8 mouse cellular contexts compared by ENCODE assay signal in the genomic region with DNA sequence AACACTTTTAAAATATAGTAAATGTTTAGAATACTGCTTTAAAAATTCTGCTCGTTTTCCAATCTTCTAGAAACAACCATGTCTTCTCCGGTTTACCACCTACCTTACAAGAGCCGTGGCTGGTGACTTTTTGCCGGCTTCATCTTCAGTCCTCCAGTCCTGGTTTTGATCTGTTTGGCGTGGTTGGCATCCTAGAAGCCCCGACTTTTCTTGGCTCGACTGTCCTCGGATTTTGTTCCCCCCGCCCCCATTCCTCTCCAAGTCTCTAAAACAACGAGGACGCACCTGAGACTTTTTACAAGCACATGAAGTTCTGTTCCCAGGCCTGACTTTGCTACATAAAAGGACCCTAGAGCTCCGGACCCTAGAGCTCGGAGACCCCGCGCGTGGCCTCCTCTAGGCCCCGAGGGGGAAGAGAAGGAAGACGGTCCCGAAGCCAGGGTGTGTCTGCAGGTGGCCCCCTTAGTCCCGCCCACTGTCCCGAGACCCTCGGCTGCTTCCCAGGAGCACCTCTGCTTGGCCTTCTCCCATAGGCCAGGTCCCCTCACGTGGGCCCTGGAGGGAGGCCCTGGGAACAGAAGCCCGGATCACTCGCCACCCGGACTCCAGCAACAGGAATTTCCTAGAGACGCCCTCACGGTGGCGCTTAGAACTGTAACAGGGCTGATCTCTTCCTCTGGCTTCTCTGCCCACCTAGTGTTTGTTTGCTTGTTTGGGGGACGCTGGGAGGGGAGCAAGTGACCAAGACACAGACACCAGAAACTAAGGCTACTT.
DNase-seq lines count a peak whose midpoint lies in the region; ATAC-seq and TF ChIP-seq lines count a peak whose summit lies in the region.

No protein-coding gene starts in this region.

- H3K79me2 ChIP-seq in CH12.LX (replicated peaks; ENCODE audit: control insufficient read depth, extremely low read depth, insufficient read depth, poor library complexity, severe bottlenecking) (peaks cover 15% of the 10 kb centered on the region; the same call in 1 of the 2 replicates), myocyte (ENCODE audit: control insufficient read depth, insufficient read depth) (peaks cover 3% of the 10 kb centered on the region)

- TF ChIP-seq CTCF in CH12.LX (conservative IDR thresholded peaks at IDR 0.05 in 1 of 2, IDR thresholded peaks at IDR 0.05 in 1 of 2; ENCODE audit: low read depth in 2 of 2, low read length in 2 of 2) = peak in 1 of 2 experiments; percentile 29; a peak in 1 of 4 replicates
- peak; percentile 60 for TF ChIP-seq CTCF in kidney, postnatal 0 days (IDR thresholded peaks at IDR 0.05; ENCODE audit: low read depth)

- no peak overlapping the region for H3ac ChIP-seq in myocyte (ENCODE audit: control insufficient read depth, insufficient read length)

- H3K4me1 ChIP-seq in CH12.LX (ENCODE audit: control insufficient read depth in 1 of 2, insufficient read depth in 2 of 2) = peaks cover 5 to 26% of the 10 kb centered on the region in 2 experiments; a peak in 3 of 4 replicates
- H3K4me1 ChIP-seq in brown adipose tissue, adult 24 weeks (ENCODE audit: control insufficient read depth, insufficient read depth, insufficient read length, low read length) = no peaks in the 10 kb centered on the region; the same call in 1 of the 2 replicates
- peaks cover 17% of the 10 kb centered on the region; the same call in 1 of the 2 replicates for H3K4me1 ChIP-seq in forebrain, embryonic 10.5 days
- H3K4me1 ChIP-seq in heart, embryonic 13.5 days = peaks cover 4% of the 10 kb centered on the region
- no peaks in the 10 kb centered on the region for H3K4me1 ChIP-seq in kidney, postnatal 0 days (replicated peaks; ENCODE audit: insufficient read depth, low read length)
- no peaks in the 10 kb centered on the region for H3K4me1 ChIP-seq in liver, embryonic 11.5 days (replicated peaks; ENCODE audit: control insufficient read depth, insufficient read depth, low read length)

- peak; percentile 76 for DNase-seq in CH12.LX (ENCODE audit: extremely low read depth)
- DNase-seq in forebrain, embryonic 10.5 days (ENCODE audit: extremely low spot score, low spot score) = peak; percentile 78
- DNase-seq in kidney, postnatal 0 days (ENCODE audit: low spot score) = peak; percentile 90
- peak; percentile 61 for DNase-seq in liver, embryonic 11.5 days (ENCODE audit: low spot score)
- peak; percentile 79 for DNase-seq in telencephalon, adult 2 months (ENCODE audit: low read depth, low spot score)

- dilution Hi-C loops in CH12.LX (cut with MboI; ENCODE audit: extremely low pct_ligation_motif_present, extremely low pct_unique_long_range_greater_than_20kb, low sequenced_read_pairs) = no loop called here

- TF ChIP-seq POLR2A in CH12.LX (IDR thresholded peaks at IDR 0.05; ENCODE audit: low read depth, low read length) (peak; percentile 69), myocyte (IDR thresholded peaks at IDR 0.05; ENCODE audit: insufficient read length, low read depth) (no peak)

- H3K36me3 ChIP-seq in CH12.LX (replicated peaks in 1 of 2; ENCODE audit: control insufficient read depth in 1 of 2, insufficient read depth in 1 of 2, low read length in 1 of 2) = peaks cover 8 to 10% of the 10 kb centered on the region in 2 experiments
- H3K36me3 ChIP-seq in forebrain, embryonic 10.5 days (replicated peaks) = peaks cover 3% of the 10 kb centered on the region
- 0 out of 2 replicates have a peak, but pooled peaks cover 3% of the 10 kb centered on the region for H3K36me3 ChIP-seq in heart, embryonic 13.5 days
- no peaks in the 10 kb centered on the region for H3K36me3 ChIP-seq in kidney, postnatal 0 days (ENCODE audit: insufficient read depth, low read length)
- H3K36me3 ChIP-seq in liver, embryonic 11.5 days (ENCODE audit: control insufficient read depth, insufficient read depth, low read length) = no peaks in the 10 kb centered on the region
- no peaks in the 10 kb centered on the region for H3K36me3 ChIP-seq in myocyte (ENCODE audit: control insufficient read depth, insufficient read depth)

- no peak; the same call in none of the 2 replicates for TF ChIP-seq RAD21 in CH12.LX (IDR thresholded peaks at IDR 0.05; ENCODE audit: low read depth, low read length)

- in situ Hi-C loops in CH12.LX (cut with MboI; ENCODE audit: low pct_ligation_motif_present, low pct_unique_long_range_greater_than_20kb, low sequenced_read_pairs) = loop anchor here (25.0 kb wide), 1 partner anchor 377 kb away; a partner anchor contains a TSS

- H3K27me3 ChIP-seq in CH12.LX (replicated peaks) = no peaks in the 10 kb centered on the region
- H3K27me3 ChIP-seq in forebrain, embryonic 10.5 days (ENCODE audit: poor library complexity, severe bottlenecking) = no peaks in the 10 kb centered on the region; the same call in 1 of the 2 replicates
- no peaks in the 10 kb centered on the region for H3K27me3 ChIP-seq in heart, embryonic 13.5 days (replicated peaks)
- no peaks in the 10 kb centered on the region for H3K27me3 ChIP-seq in kidney, postnatal 0 days (ENCODE audit: insufficient read depth, low read length)
- no peaks in the 10 kb centered on the region; the same call in 1 of the 2 replicates for H3K27me3 ChIP-seq in liver, embryonic 11.5 days (replicated peaks; ENCODE audit: control insufficient read depth, insufficient read depth, low read length)
- H3K27me3 ChIP-seq in myocyte (ENCODE audit: control insufficient read depth, insufficient read depth, insufficient read length) = no peaks in the 10 kb centered on the region

- H3K9me3 ChIP-seq in CH12.LX (replicated peaks; ENCODE audit: low read length) = no peaks in the 10 kb centered on the region
- H3K9me3 ChIP-seq in forebrain, embryonic 10.5 days = no peaks in the 10 kb centered on the region
- H3K9me3 ChIP-seq in heart, embryonic 13.5 days = no peaks in the 10 kb centered on the region
- H3K9me3 ChIP-seq in kidney, postnatal 0 days (replicated peaks; ENCODE audit: low read length) = no peaks in the 10 kb centered on the region
- no peaks in the 10 kb centered on the region for H3K9me3 ChIP-seq in liver, embryonic 11.5 days (ENCODE audit: control insufficient read depth, low read length)

- peak overlapping the region; percentile 86 for H3K9ac ChIP-seq in CH12.LX (ENCODE audit: insufficient read depth, low read depth)
- H3K9ac ChIP-seq in heart, embryonic 13.5 days = peak overlapping the region; percentile 79
- peak overlapping the region; percentile 62 for H3K9ac ChIP-seq in kidney, postnatal 0 days (ENCODE audit: low read depth, low read length)
- peak overlapping the region; percentile 50 for H3K9ac ChIP-seq in liver, embryonic 11.5 days (ENCODE audit: low read depth, low read length)

- no peak for TF ChIP-seq EP300 in CH12.LX (IDR thresholded peaks at IDR 0.05; ENCODE audit: low read length)

- H3K27ac ChIP-seq in CH12.LX (ENCODE audit: insufficient read depth, low read depth) = no peak overlapping the region
- peak overlapping the region; percentile 83 for H3K27ac ChIP-seq in brown adipose tissue, adult 24 weeks (replicated peaks; ENCODE audit: low read depth, low read length)
- H3K27ac ChIP-seq in forebrain, embryonic 10.5 days = peak overlapping the region; percentile 85
- H3K27ac ChIP-seq in heart, embryonic 13.5 days (replicated peaks) = peak overlapping the region; percentile 68
- H3K27ac ChIP-seq in kidney, postnatal 0 days = peak overlapping the region; percentile 47
- H3K27ac ChIP-seq in liver, embryonic 11.5 days (ENCODE audit: low read depth, low read length) = no peak overlapping the region

- 15% methylated on average over 25 of the region's 30 CpGs for WGBS in forebrain, embryonic 10.5 days
- WGBS in heart, embryonic 13.5 days = 13% methylated on average over 30 of the region's 30 CpGs
- WGBS in kidney, postnatal 0 days = 26% methylated on average over 30 of the region's 30 CpGs
- WGBS in liver, embryonic 11.5 days = 15% methylated on average over 29 of the region's 30 CpGs

- ATAC-seq in heart, embryonic 13.5 days (ENCODE audit: extremely low read depth, insufficient number of reproducible peaks, low FRiP score, low TSS enrichment) = peak; percentile 87
- ATAC-seq in kidney, postnatal 0 days (replicated peaks; ENCODE audit: low FRiP score, low read depth) = peak; percentile 100
- ATAC-seq in liver, embryonic 11.5 days (replicated peaks; ENCODE audit: low FRiP score) = peak; percentile 97

- H3K4me3 ChIP-seq in CH12.LX (replicated peaks in 1 of 3; ENCODE audit: low read depth in 2 of 3, low read length in 2 of 3, poor library complexity in 1 of 3) (peak overlapping the region; percentile 56 to 63 (median 61)), myocyte (peak overlapping the region; percentile 43)
- peak overlapping the region; percentile 96 for H3K4me3 ChIP-seq in brown adipose tissue, adult 24 weeks (ENCODE audit: insufficient read depth, low read depth, low read length)
- peak overlapping the region; percentile 58 for H3K4me3 ChIP-seq in forebrain, embryonic 10.5 days
- peak overlapping the region; percentile 66 for H3K4me3 ChIP-seq in heart, embryonic 13.5 days
- peak overlapping the region; percentile 50 for H3K4me3 ChIP-seq in kidney, postnatal 0 days (replicated peaks; ENCODE audit: low read depth, low read length)
- H3K4me3 ChIP-seq in liver, embryonic 11.5 days (ENCODE audit: low read depth, low read length) = peak overlapping the region; percentile 61

- H3K4me2 ChIP-seq in CH12.LX (ENCODE audit: insufficient read depth, low read depth, poor library complexity, severe bottlenecking) (0 out of 2 replicates have a peak overlapping the region, but pooled peaks have one; percentile 39), myocyte (ENCODE audit: low read depth) (peak overlapping the region; percentile 78)
- H3K4me2 ChIP-seq in heart, embryonic 13.5 days = peak overlapping the region; percentile 71
- peak overlapping the region; percentile 55 for H3K4me2 ChIP-seq in kidney, postnatal 0 days (ENCODE audit: low read length)
- H3K4me2 ChIP-seq in liver, embryonic 11.5 days = peak overlapping the region; percentile 65

TF ChIP-seq in CH12.LX, 34 proteins besides CTCF, POLR2A, EP300 and RAD21 (continues in another document):
- peak; percentile 94 for TF ChIP-seq USF1 (IDR thresholded peaks at IDR 0.05; ENCODE audit: low read depth, low read length)
- peak; percentile 77; the same call in 1 of the 2 replicates for TF ChIP-seq MAX (IDR thresholded peaks at IDR 0.05; ENCODE audit: low read length)
- 0 out of 2 replicates have a peak, but pooled peaks have one; percentile 20 for TF ChIP-seq NELFE (IDR thresholded peaks at IDR 0.05; ENCODE audit: low read depth, low read length)
- peak; percentile 38; the same call in 1 of the 2 replicates for TF ChIP-seq HCFC1 (IDR thresholded peaks at IDR 0.05; ENCODE audit: low read depth, low read length)
- no peak for TF ChIP-seq POLR2AphosphoS2 (IDR thresholded peaks at IDR 0.05; ENCODE audit: low read depth, low read length)

TF ChIP-seq in myocyte, 11 proteins besides CTCF, POLR2A, EP300 and RAD21:
- TF ChIP-seq REST (IDR thresholded peaks at IDR 0.05; ENCODE audit: insufficient read depth, insufficient read length) (no peak), USF1 (IDR thresholded peaks at IDR 0.05; ENCODE audit: low read depth) (peak; percentile 96)

Comparison
In these comparisons a context has a peak if more than half of its experiments do, and no peak if none do; other contexts are left out.
1. H3K27ac ChIP-seq: peak in brown adipose tissue, adult 24 weeks (single experiment), forebrain, embryonic 10.5 days (single experiment), heart, embryonic 13.5 days (single experiment) and kidney, postnatal 0 days (single experiment); none in CH12.LX (single experiment) and liver, embryonic 11.5 days (single experiment).
2. H3K4me3 ChIP-seq: peak in every context shown above with its lines; median percentile 96 in brown adipose tissue, adult 24 weeks; 66 in heart, embryonic 13.5 days; 61 in CH12.LX; 61 in liver, embryonic 11.5 days; 58 in forebrain, embryonic 10.5 days; 50 in kidney, postnatal 0 days; 43 in myocyte.
3. Peak in every context shown above with its lines, with median percentiles within 50 percentile points of each other: DNase-seq, H3K4me2 ChIP-seq, H3K9ac ChIP-seq and ATAC-seq.